Mouse (Mus musculus): Measurements from ENCODE around the gene Pla2g7.
"Not testable (repeated sequence)": the region's sequence is repeated elsewhere in the genome, so short reads cannot be mapped to it uniquely, and the experiment has no call there.

Pla2g7 gene

GRCm38 (mm10) chr17:43567992-43568888, at the start of gene Pla2g7:
TSS of gene Pla2g7 (plus strand) at chr17:43568098.
- no peak for DNase-seq (ENCODE audit: low read depth)

GRCm38 (mm10) chr17:43518644-43519409, 49.1 kb upstream of the Pla2g7 start:
- peak; percentile 66 for DNase-seq (ENCODE audit: low read depth)

- no peak for DNase-seq (ENCODE audit: low read depth)
Observed at GRCm38 (mm10) chr17:43520166-43520565, 47.7 kb upstream of the Pla2g7 start.

- no peak for DNase-seq (ENCODE audit: low read depth)
Observed at GRCm38 (mm10) chr17:43530507-43530906, 37.4 kb upstream of the Pla2g7 start.

- DNase-seq (ENCODE audit: low read depth) = no peak
Observed at GRCm38 (mm10) chr17:43531192-43531591, 36.7 kb upstream of the Pla2g7 start.

GRCm38 (mm10) chr17:43534362-43535222, 33.3 kb upstream of the Pla2g7 start:
- DNase-seq (ENCODE audit: low read depth) = no peak

GRCm38 (mm10) chr17:43536841-43537240, 31.1 kb upstream of the Pla2g7 start:
- not testable (repeated sequence) for DNase-seq (ENCODE audit: low read depth)

- DNase-seq (ENCODE audit: low read depth) = no peak
Observed at GRCm38 (mm10) chr17:43538767-43539166, 29.1 kb upstream of the Pla2g7 start.

- DNase-seq (ENCODE audit: low read depth) = no peak
Observed at GRCm38 (mm10) chr17:43543539-43543938, 24.4 kb upstream of the Pla2g7 start, which contains the start of gene Ankrd66. TSS of gene Ankrd66 (minus strand) at chr17:43543639.

- no peak for DNase-seq (ENCODE audit: low read depth)
Observed at GRCm38 (mm10) chr17:43544040-43544439, 23.9 kb upstream of the Pla2g7 start.

GRCm38 (mm10) chr17:43551122-43551630, 16.7 kb upstream of the Pla2g7 start:
- no peak for DNase-seq (ENCODE audit: low read depth)

GRCm38 (mm10) chr17:43554516-43555403, 13.1 kb upstream of the Pla2g7 start:
- no peak for DNase-seq (ENCODE audit: low read depth)

- DNase-seq (ENCODE audit: low read depth) = no peak
Observed at GRCm38 (mm10) chr17:43557104-43557503, 10.8 kb upstream of the Pla2g7 start.

GRCm38 (mm10) chr17:43557541-43558090, 10.3 kb upstream of the Pla2g7 start:
- DNase-seq (ENCODE audit: low read depth) = no peak

GRCm38 (mm10) chr17:43558678-43559077, 9.2 kb upstream of the Pla2g7 start:
- DNase-seq (ENCODE audit: low read depth) = no peak

GRCm38 (mm10) chr17:43563192-43563987, 4.5 kb upstream of the Pla2g7 start:
- no peak for DNase-seq (ENCODE audit: low read depth)

- no peak for DNase-seq (ENCODE audit: low read depth)
Observed at GRCm38 (mm10) chr17:43567593-43567991, 306 bp upstream of the Pla2g7 start.

GRCm38 (mm10) chr17:43569287-43569686, 1.4 kb downstream of the Pla2g7 start:
- DNase-seq (ENCODE audit: low read depth) = no peak

GRCm38 (mm10) chr17:43573624-43574073, 5.8 kb downstream of the Pla2g7 start:
- no peak for DNase-seq (ENCODE audit: low read depth)
